Mouse (Mus musculus): Measurements from ENCODE around the gene Ctnnbip1. TPM values are rescaled to one million over a fixed set of nuclear protein-coding genes. Genes with fewer than 3 reads are reported as not detected.
"Not testable (repeated sequence)": the region's sequence is repeated elsewhere in the genome, so short reads cannot be mapped to it uniquely, and the experiment has no call there.

Gene Ctnnbip1
- total RNA-seq, 2 experiments from 2014 or later: 35.3 to 35.9 TPM

GRCm38 (mm10) chr4:149611376-149612044, 93.5 kb downstream of the Ctnnbip1 start:
- H3K27ac ChIP-seq: no peak overlapping the region
- intact Hi-C loops (cut with DNase I): loop anchor here (1.0 kb wide), 1 partner anchor 62 kb away; no protein-coding TSS in a partner anchor
- TF ChIP-seq CTCF (IDR thresholded peaks at IDR 0.05): peak; percentile 93
- no peak overlapping the region for H3K4me3 ChIP-seq
- DNase-seq (ENCODE audit: extremely low spot score in 1 of 2, low spot score in 2 of 2): peak in 1 of 2 experiments; percentile 58

GRCm38 (mm10) chr4:149613497-149613896, 95.5 kb downstream of the Ctnnbip1 start:
- H3K4me3 ChIP-seq; H3K27ac ChIP-seq; DNase-seq (ENCODE audit: extremely low spot score in 1 of 2, low spot score in 2 of 2); intact Hi-C loops (cut with DNase I): not testable (repeated sequence)

- Histone ChIP-seq H3K4me3 (no peak overlapping the region), H3K27ac (no peak overlapping the region)
- no peak for DNase-seq (ENCODE audit: extremely low spot score in 1 of 2, low spot score in 2 of 2)
- TF ChIP-seq CTCF (IDR thresholded peaks at IDR 0.05): peak; percentile 33
- intact Hi-C loops (cut with DNase I): no loop called here
Measured at GRCm38 (mm10) chr4:149614869-149615268, 96.8 kb downstream of the Ctnnbip1 start.

Small RNAs within 50 kb of the gene (microRNA-seq; reads per million reads assigned to microRNA genes)
- 0.48 to 0.97 reads per million in 2 experiments for gene Mir5616

Other genes starting within 250 kb of the Ctnnbip1 start
- 100 to 1,000 TPM; 444 to 487 TPM for gene Kif1b, start 210.5 kb upstream of the Ctnnbip1 start, total RNA-seq (2021)
- 100 to 1,000 TPM; 110 TPM for gene Ube4b, start 91.5 kb upstream of the Ctnnbip1 start, total RNA-seq (2021)
- gene Rbp7, start 63.3 kb upstream of the Ctnnbip1 start, total RNA-seq (2021): not detected
- not detected for gene Tmem274, start 40.9 kb upstream of the Ctnnbip1 start, total RNA-seq (2021)
- gene Nmnat1, start 33.0 kb upstream of the Ctnnbip1 start, total RNA-seq (2021): 10 to 100 TPM in 1 of 2 experiments, 1 to 10 TPM in 1; 9.9 to 12.8 TPM
- 10 to 100 TPM; 16.8 to 17.6 TPM for gene Lzic, start 33.0 kb upstream of the Ctnnbip1 start, total RNA-seq (2021)
- 1,000 to 10,000 TPM; 1,405 to 1,413 TPM for gene Clstn1, start 68.2 kb downstream of the Ctnnbip1 start, total RNA-seq (2021)
- 10 to 100 TPM; 24.6 to 25.4 TPM for gene Pik3cd, start 184.3 kb downstream of the Ctnnbip1 start, total RNA-seq (2021)
- 10 to 100 TPM; 63.3 to 67.9 TPM for gene Tmem201, start 219.8 kb downstream of the Ctnnbip1 start, total RNA-seq (2021)

Data from left cerebral cortex, adult 2 months (tissue).